ENCODE assay signal across 8 mouse cellular contexts in genomic region chr6:86497071-86497815, GRCm38 (mm10). TPM values are rescaled to one million over a fixed set of nuclear protein-coding genes. Genes with fewer than 3 reads are reported as not detected.
DNase-seq lines count a peak whose midpoint lies in the region; ATAC-seq and TF ChIP-seq lines count a peak whose summit lies in the region.

No protein-coding gene starts in this region.

- H3K36me3 ChIP-seq in midbrain, embryonic 10.5 days = no peaks in the 10 kb centered on the region
- no peaks in the 10 kb centered on the region for H3K36me3 ChIP-seq in midbrain, embryonic 13.5 days
- no peaks in the 10 kb centered on the region for H3K36me3 ChIP-seq in embryonic facial prominence, embryonic 13.5 days
- H3K36me3 ChIP-seq in intestine, embryonic 15.5 days = no peaks in the 10 kb centered on the region
- H3K36me3 ChIP-seq in liver, postnatal 0 days (replicated peaks; ENCODE audit: insufficient read depth, low read length) = no peaks in the 10 kb centered on the region
- no peaks in the 10 kb centered on the region for H3K36me3 ChIP-seq in small intestine, adult 2 months (ENCODE audit: control insufficient read depth, insufficient read depth, low read length)

- peaks cover 23% of the 10 kb centered on the region for H3K4me1 ChIP-seq in midbrain, embryonic 10.5 days
- 0 out of 2 replicates have a peak, but pooled peaks cover 3% of the 10 kb centered on the region for H3K4me1 ChIP-seq in midbrain, embryonic 13.5 days (replicated peaks)
- peaks cover 45% of the 10 kb centered on the region for H3K4me1 ChIP-seq in embryonic facial prominence, embryonic 13.5 days
- peaks cover 33% of the 10 kb centered on the region for H3K4me1 ChIP-seq in intestine, embryonic 15.5 days (replicated peaks)
- H3K4me1 ChIP-seq in liver, postnatal 0 days (ENCODE audit: insufficient read depth) = peaks cover 32% of the 10 kb centered on the region
- peaks cover 36% of the 10 kb centered on the region; the same call in 1 of the 2 replicates for H3K4me1 ChIP-seq in small intestine, adult 2 months (ENCODE audit: control insufficient read depth, insufficient read depth, insufficient read length, low read length)

- peak overlapping the region; percentile 23; the same call in 1 of the 2 replicates for H3K4me3 ChIP-seq in midbrain, embryonic 10.5 days
- no peak overlapping the region for H3K4me3 ChIP-seq in midbrain, embryonic 13.5 days (replicated peaks)
- peak overlapping the region; percentile 37 for H3K4me3 ChIP-seq in embryonic facial prominence, embryonic 13.5 days
- H3K4me3 ChIP-seq in intestine, embryonic 15.5 days (replicated peaks) = peak overlapping the region; percentile 31
- H3K4me3 ChIP-seq in liver, postnatal 0 days (ENCODE audit: low read depth, low read length) = peak overlapping the region; percentile 46
- peak overlapping the region; percentile 48 for H3K4me3 ChIP-seq in small intestine, adult 2 months (ENCODE audit: low read depth, low read length)

- H3K27me3 ChIP-seq in midbrain, embryonic 10.5 days (ENCODE audit: low read depth, poor library complexity, severe bottlenecking) = no peaks in the 10 kb centered on the region
- no peaks in the 10 kb centered on the region for H3K27me3 ChIP-seq in midbrain, embryonic 13.5 days
- no peaks in the 10 kb centered on the region for H3K27me3 ChIP-seq in embryonic facial prominence, embryonic 13.5 days
- H3K27me3 ChIP-seq in intestine, embryonic 15.5 days (replicated peaks) = no peaks in the 10 kb centered on the region
- H3K27me3 ChIP-seq in liver, postnatal 0 days (ENCODE audit: insufficient read depth, low read length) = no peaks in the 10 kb centered on the region
- H3K27me3 ChIP-seq in small intestine, adult 2 months (ENCODE audit: control insufficient read depth, insufficient read depth, low read length) = no peaks in the 10 kb centered on the region

- no peak for ATAC-seq in midbrain, embryonic 13.5 days
- ATAC-seq in embryonic facial prominence, embryonic 13.5 days (ENCODE audit: insufficient number of reproducible peaks, insufficient read depth, low FRiP score, low TSS enrichment, low read depth) = no peak; the same call in 1 of the 2 replicates
- ATAC-seq in intestine, embryonic 15.5 days = peak; percentile 62
- ATAC-seq in liver, postnatal 0 days = peak; percentile 79

- peak; percentile 12; the same call in 1 of the 2 replicates for TF ChIP-seq EP300 in liver, postnatal 0 days (IDR thresholded peaks at IDR 0.05; ENCODE audit: low read depth)

- H3K4me2 ChIP-seq in midbrain, embryonic 13.5 days (replicated peaks) = no peak overlapping the region
- peak overlapping the region; percentile 57 for H3K4me2 ChIP-seq in embryonic facial prominence, embryonic 13.5 days
- peak overlapping the region; percentile 62 for H3K4me2 ChIP-seq in intestine, embryonic 15.5 days (replicated peaks)
- peak overlapping the region; percentile 63 for H3K4me2 ChIP-seq in liver, postnatal 0 days (ENCODE audit: low read depth, low read length)

- peak overlapping the region; percentile 63 for H3K27ac ChIP-seq in midbrain, embryonic 10.5 days (replicated peaks)
- H3K27ac ChIP-seq in midbrain, embryonic 13.5 days = no peak overlapping the region
- peak overlapping the region; percentile 85 for H3K27ac ChIP-seq in embryonic facial prominence, embryonic 13.5 days
- H3K27ac ChIP-seq in intestine, embryonic 15.5 days = peak overlapping the region; percentile 81
- peak overlapping the region; percentile 92 for H3K27ac ChIP-seq in liver, postnatal 0 days (ENCODE audit: low read depth)
- H3K27ac ChIP-seq in small intestine, adult 2 months (ENCODE audit: insufficient read depth, low read depth, low read length) = peak overlapping the region; percentile 79

- TF ChIP-seq CTCF in liver, postnatal 0 days (IDR thresholded peaks at IDR 0.05; ENCODE audit: low read depth) = no peak; the same call in none of the 2 replicates
- TF ChIP-seq CTCF in small intestine, adult 2 months (IDR thresholded peaks at IDR 0.05; ENCODE audit: extremely low read depth, insufficient read length, insufficient replicate concordance, low read depth, low read length) = peak; percentile 19; the same call in 1 of the 2 replicates

- H3K9me3 ChIP-seq in midbrain, embryonic 10.5 days (replicated peaks) = no peaks in the 10 kb centered on the region
- H3K9me3 ChIP-seq in midbrain, embryonic 13.5 days = no peaks in the 10 kb centered on the region
- H3K9me3 ChIP-seq in embryonic facial prominence, embryonic 13.5 days = no peaks in the 10 kb centered on the region
- H3K9me3 ChIP-seq in intestine, embryonic 15.5 days = no peaks in the 10 kb centered on the region
- no peaks in the 10 kb centered on the region for H3K9me3 ChIP-seq in liver, postnatal 0 days (ENCODE audit: low read length)

- no peak for TF ChIP-seq POLR2A in small intestine, adult 2 months (IDR thresholded peaks at IDR 0.05; ENCODE audit: low read depth, low read length)

- intact Hi-C loops in gastrocnemius, postnatal 14 days (cut with DNase I; ENCODE audit: low total_unique reads) = no loop called here

- no peak overlapping the region for H3K9ac ChIP-seq in midbrain, embryonic 13.5 days (replicated peaks)
- peak overlapping the region; percentile 67 for H3K9ac ChIP-seq in embryonic facial prominence, embryonic 13.5 days
- peak overlapping the region; percentile 53 for H3K9ac ChIP-seq in intestine, embryonic 15.5 days
- peak overlapping the region; percentile 61 for H3K9ac ChIP-seq in liver, postnatal 0 days (replicated peaks)

- DNase-seq in midbrain, embryonic 10.5 days (ENCODE audit: low spot score) = peak; percentile 24
- peak; percentile 48 for DNase-seq in liver, postnatal 0 days
- no peak for DNase-seq in gastrocnemius, postnatal 14 days
- no peak for DNase-seq in frontal cortex, adult 2 months (ENCODE audit: extremely low spot score in 1 of 2, low spot score in 1 of 2)

- WGBS in midbrain, embryonic 10.5 days = 31% methylated on average over 13 of the region's 13 CpGs
- WGBS in midbrain, embryonic 13.5 days = 30% methylated on average over 13 of the region's 13 CpGs
- 11% methylated on average over 13 of the region's 13 CpGs for WGBS in embryonic facial prominence, embryonic 13.5 days
- 13% methylated on average over 13 of the region's 13 CpGs for WGBS in intestine, embryonic 15.5 days
- WGBS in liver, postnatal 0 days (ENCODE audit: insufficient replicate concordance) = 9% methylated on average over 13 of the region's 13 CpGs
- WGBS in small intestine, adult 2 months = 5% methylated on average over 13 of the region's 13 CpGs

RNA-seq across cellular contexts. Expression of gene Pcbp1, which starts 28.9 kb away (rescaled TPM):
- polyA plus RNA-seq in midbrain, embryonic 10.5 days (2016; fragmentation: Nextera tagmentation; extraction: Ambion mirVana) = 321 and 408 TPM in 2 replicates
- polyA plus RNA-seq in midbrain, embryonic 13.5 days (2015; fragmentation: Nextera tagmentation; extraction: Ambion mirVana) = 246 and 342 TPM in 2 replicates
- 270 and 423 TPM in 2 replicates for polyA plus RNA-seq in embryonic facial prominence, embryonic 13.5 days (2015; fragmentation: Nextera tagmentation; extraction: Ambion mirVana)
- polyA plus RNA-seq in intestine, embryonic 15.5 days (2015; fragmentation: Nextera tagmentation; extraction: Ambion mirVana) = 508 and 561 TPM in 2 replicates
- polyA plus RNA-seq in liver, postnatal 0 days (2015; fragmentation: Nextera tagmentation; extraction: Ambion mirVana) = 206 and 208 TPM in 2 replicates
- polyA plus RNA-seq in small intestine, adult 2 months (2012; rRNA removed) = 244 and 314 TPM in 2 replicates
- 100 to 1,000 TPM; 128 to 164 TPM for total RNA-seq in gastrocnemius, postnatal 14 days (2021)
- 169 and 180 TPM in 2 replicates for polyA plus RNA-seq in frontal cortex, adult 2 months (2012; rRNA removed)

RNA-seq across cellular contexts. Expression of gene C87436, which starts 59.1 kb away (rescaled TPM):
- 22.8 and 24.8 TPM in 2 replicates for polyA plus RNA-seq in midbrain, embryonic 10.5 days (2016; fragmentation: Nextera tagmentation; extraction: Ambion mirVana)
- polyA plus RNA-seq in midbrain, embryonic 13.5 days (2015; fragmentation: Nextera tagmentation; extraction: Ambion mirVana) = 27.7 and 28.8 TPM in 2 replicates
- 27.9 and 31.4 TPM in 2 replicates for polyA plus RNA-seq in embryonic facial prominence, embryonic 13.5 days (2015; fragmentation: Nextera tagmentation; extraction: Ambion mirVana)
- polyA plus RNA-seq in intestine, embryonic 15.5 days (2015; fragmentation: Nextera tagmentation; extraction: Ambion mirVana) = 20.4 and 22.4 TPM in 2 replicates
- 9.5 and 10.4 TPM in 2 replicates for polyA plus RNA-seq in liver, postnatal 0 days (2015; fragmentation: Nextera tagmentation; extraction: Ambion mirVana)
- 2.4 and 4.1 TPM in 2 replicates for polyA plus RNA-seq in small intestine, adult 2 months (2012; rRNA removed)
- total RNA-seq in gastrocnemius, postnatal 14 days (2021) = 1 to 10 TPM; 6.4 to 7.8 TPM
- polyA plus RNA-seq in frontal cortex, adult 2 months (2012; rRNA removed) = 18.9 and 19.1 TPM in 2 replicates

Comparison
In these comparisons a context has a peak if more than half of its experiments do, and no peak if none do; other contexts are left out.
1. DNase-seq: peak in midbrain, embryonic 10.5 days (single experiment) and liver, postnatal 0 days (single experiment); none in gastrocnemius, postnatal 14 days (single experiment) and frontal cortex, adult 2 months (0 of 2).
2. ATAC-seq: peak in intestine, embryonic 15.5 days (single experiment) and liver, postnatal 0 days (single experiment); none in midbrain, embryonic 13.5 days (single experiment) and embryonic facial prominence, embryonic 13.5 days (single experiment).